Mouse (Mus musculus) central nervous system, embryonic 11.5 days (tissue): ENCODE data around the gene Mgl2. TPM values are rescaled to one million over a fixed set of nuclear protein-coding genes. Genes with fewer than 3 reads are reported as not detected.

Source experiments
- polyA plus RNA-seq: library from polyadenylated mRNA; depleted of rRNA; stranded (reverse); fragments of >200 nt; gene quantifications from 2 replicates; pipeline ENCODE4 v1.2.3, GENCODE M21; 2012; rRNA removed

Mgl2 gene
- polyA plus RNA-seq = 0.19 and 0.31 TPM in 2 replicates

GRCm38 (mm10) chr11:70129926-70130379 lies at the start of gene Mgl2:
Gene Mgl2 (plus strand): TSS chr11:70130329.

GRCm38 (mm10) chr11:70091986-70092783 lies 37.9 kb upstream of the Mgl2 start, which contains the start of gene Asgr2:
Gene Asgr2 (plus strand): TSS chr11:70092644.

GRCm38 (mm10) chr11:70155897-70156296 lies 25.8 kb downstream of the Mgl2 start, which contains the start of gene Clec10a:
Gene Clec10a (plus strand): TSS chr11:70156197.

Other genes with a start within 250 kb of the Mgl2 start
- 2.3 and 2.9 TPM in 2 replicates for gene Kctd11, start 248.9 kb upstream of the Mgl2 start, polyA plus RNA-seq
- 2.0 and 2.4 TPM in 2 replicates for gene Acap1, start 234.8 kb upstream of the Mgl2 start, polyA plus RNA-seq
- gene 2810408A11Rik, start 229.3 kb upstream of the Mgl2 start, polyA plus RNA-seq = 10.4 and 14.1 TPM in 2 replicates
- gene Neurl4, start 229.3 kb upstream of the Mgl2 start, polyA plus RNA-seq = 86.7 and 121 TPM in 2 replicates
- gene Gps2, start 216.4 kb upstream of the Mgl2 start, polyA plus RNA-seq = 71.0 and 88.1 TPM in 2 replicates
- gene Eif5a, start 208.4 kb upstream of the Mgl2 start, polyA plus RNA-seq = 1,164 and 1,181 TPM in 2 replicates
- gene Ybx2, start 194.5 kb upstream of the Mgl2 start, polyA plus RNA-seq = 23.1 and 36.5 TPM in 2 replicates
- gene Slc2a4, start 182.1 kb upstream of the Mgl2 start, polyA plus RNA-seq = 10.3 and 24.4 TPM in 2 replicates
- gene Cldn7, start 165.6 kb upstream of the Mgl2 start, polyA plus RNA-seq = 2.3 and 5.7 TPM in 2 replicates
- gene Ctdnep1, start 149.2 kb upstream of the Mgl2 start, polyA plus RNA-seq = 88.4 and 139 TPM in 2 replicates
- gene Elp5, start 147.8 kb upstream of the Mgl2 start, polyA plus RNA-seq = 112 and 147 TPM in 2 replicates
- 303 and 380 TPM in 2 replicates for gene Gabarap, start 139.2 kb upstream of the Mgl2 start, polyA plus RNA-seq
- gene Phf23, start 134.6 kb upstream of the Mgl2 start, polyA plus RNA-seq = 66.5 and 98.1 TPM in 2 replicates
- 32.7 and 40.0 TPM in 2 replicates for gene Dvl2, start 129.7 kb upstream of the Mgl2 start, polyA plus RNA-seq
- 32.6 and 38.6 TPM in 2 replicates for gene Acadvl, start 114.9 kb upstream of the Mgl2 start, polyA plus RNA-seq
- 71.2 and 101 TPM in 2 replicates for gene Dlg4, start 113.4 kb upstream of the Mgl2 start, polyA plus RNA-seq
- gene Asgr1, start 76.2 kb upstream of the Mgl2 start, polyA plus RNA-seq = 1.4 TPM in 2 replicates
- gene Asgr2, start 37.7 kb upstream of the Mgl2 start, polyA plus RNA-seq = 0.49 and 0.56 TPM in 2 replicates
- 0.40 and 2.1 TPM in 2 replicates for gene Clec10a, start 25.9 kb downstream of the Mgl2 start, polyA plus RNA-seq
- gene Slc16a11, start 82.4 kb downstream of the Mgl2 start, polyA plus RNA-seq = 0.35 and 0.47 TPM in 2 replicates
- 11.0 and 43.0 TPM in 2 replicates for gene Slc16a13, start 90.7 kb downstream of the Mgl2 start, polyA plus RNA-seq
- 5.3 and 7.2 TPM in 2 replicates for gene Bcl6b, start 99.5 kb downstream of the Mgl2 start, polyA plus RNA-seq
- gene 0610010K14Rik, start 107.6 kb downstream of the Mgl2 start, polyA plus RNA-seq = 152 and 226 TPM in 2 replicates
- 11.4 and 21.8 TPM in 2 replicates for gene Gm21988, start 109.5 kb downstream of the Mgl2 start, polyA plus RNA-seq
- gene Rnasek, start 109.5 kb downstream of the Mgl2 start, polyA plus RNA-seq = 3.4 and 39.5 TPM in 2 replicates
- 2.6 and 3.1 TPM in 2 replicates for gene Alox12, start 125.0 kb downstream of the Mgl2 start, polyA plus RNA-seq
- not detected in 2 replicates for gene Alox12e, start 192.3 kb downstream of the Mgl2 start, polyA plus RNA-seq
- 0.18 and 0.55 TPM in 2 replicates for gene Alox15, start 221.7 kb downstream of the Mgl2 start, polyA plus RNA-seq